Mouse (Mus musculus) heart, embryonic 13.5 days (tissue): ENCODE results near the gene Mfsd4a. TPM values are rescaled to one million over a fixed set of nuclear protein-coding genes. Genes with fewer than 3 reads are reported as not detected.

Source experiments
- ATAC-seq: fragments of 200-750 bp; cut with Nextera tagmentation; 2 replicates; pipeline ENCODE4 v1.8.0; 2017; ENCODE audit warnings: moderate TSS enrichment; ENCODE audit not compliant: insufficient number of reproducible peaks, low FRiP score, low TSS enrichment; ENCODE audit errors: extremely low read depth
- H3K27ac ChIP-seq: fragments of 300-500 bp; sonication (generic); replicated peaks from 2 replicates; pipeline ENCODE4 v1.5.1; 2015; ENCODE audit warnings: moderate library complexity, mild to moderate bottlenecking, inconsistent platforms
- H3K27me3 ChIP-seq: fragments of 300-500 bp; sonication (generic); replicated peaks from 2 replicates; pipeline ENCODE4 v1.6.1; 2015; ENCODE audit warnings: mild to moderate bottlenecking, inconsistent platforms
- H3K36me3 ChIP-seq: fragments of 300-500 bp; sonication (generic); 2 replicates; pipeline ENCODE4 v1.6.1; 2015; ENCODE audit warnings: mild to moderate bottlenecking, inconsistent platforms
- H3K4me1 ChIP-seq: fragments of 300-500 bp; sonication (generic); 2 replicates; pipeline ENCODE4 v1.6.1; 2015; ENCODE audit warnings: inconsistent platforms
- H3K4me2 ChIP-seq: fragments of 300-500 bp; sonication (generic); 2 replicates; pipeline ENCODE4 v1.6.1; 2015; ENCODE audit warnings: inconsistent platforms, mild to moderate bottlenecking, moderate library complexity
- H3K4me3 ChIP-seq: fragments of 300-500 bp; sonication (generic); 2 replicates; pipeline ENCODE4 v1.5.1; 2015; ENCODE audit warnings: moderate library complexity, mild to moderate bottlenecking, inconsistent platforms
- H3K9ac ChIP-seq: fragments of 300-500 bp; sonication (generic); 2 replicates; pipeline ENCODE4 v1.6.1; 2015; ENCODE audit warnings: inconsistent platforms, mild to moderate bottlenecking, moderate library complexity
- H3K9me3 ChIP-seq: fragments of 300-500 bp; sonication (generic); 2 replicates; pipeline ENCODE4 v1.6.1; 2016; ENCODE audit warnings: inconsistent platforms
- WGBS: fragments of 180-500 bp; shearing (Covaris S2); methylation state at CpG from one replicate; pipeline ENCODE4 v1.1.7; 2015; ENCODE audit warnings: mixed read lengths; 5-methylcytosine and 5-hydroxymethylcytosine counted together
- polyA plus RNA-seq: library from polyadenylated mRNA; unstranded; fragments of >200 nt; fragmentation: Nextera tagmentation; extraction: Ambion mirVana; gene quantifications from 2 replicates; pipeline ENCODE4 v1.2.1, GENCODE M21; 2015

The Mfsd4a gene
- polyA plus RNA-seq, 1 experiment from 2014 or later = 9.8 TPM

DNA sequence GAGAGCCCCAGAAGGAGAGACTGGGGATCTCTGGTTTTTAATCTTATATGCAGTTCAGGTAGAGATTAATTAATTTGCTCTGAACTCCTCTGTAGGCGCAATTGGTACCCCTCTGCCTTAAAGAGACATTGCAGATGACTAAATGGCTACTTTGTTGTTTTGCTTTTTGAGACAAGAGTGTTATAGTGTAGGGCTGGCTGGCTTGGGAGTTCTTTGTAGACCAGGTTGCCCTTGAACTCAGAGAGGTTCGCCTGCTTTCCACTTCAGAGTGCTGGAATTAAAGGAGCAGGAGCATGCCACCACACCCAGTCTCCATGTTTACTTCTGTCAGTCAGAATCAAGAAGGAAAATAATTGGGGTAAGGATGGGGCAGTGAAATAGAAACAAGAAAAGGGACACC lies 64.8 kb downstream of the Mfsd4a start:
- peaks cover 11% of the 10 kb centered on the region; the same call in 1 of the 2 replicates for H3K4me1 ChIP-seq
- H3K27ac ChIP-seq = peak overlapping the region; percentile 30; the same call in 1 of the 2 replicates
- no peak for ATAC-seq
- no peaks in the 10 kb centered on the region for H3K27me3 ChIP-seq
- H3K4me3 ChIP-seq = no peak overlapping the region
- no peaks in the 10 kb centered on the region for H3K36me3 ChIP-seq
- H3K9me3 ChIP-seq = no peaks in the 10 kb centered on the region
- no peak overlapping the region for H3K9ac ChIP-seq
- H3K4me2 ChIP-seq = no peak overlapping the region
- 56% methylated on average over 2 of the region's 2 CpGs for WGBS

DNA sequence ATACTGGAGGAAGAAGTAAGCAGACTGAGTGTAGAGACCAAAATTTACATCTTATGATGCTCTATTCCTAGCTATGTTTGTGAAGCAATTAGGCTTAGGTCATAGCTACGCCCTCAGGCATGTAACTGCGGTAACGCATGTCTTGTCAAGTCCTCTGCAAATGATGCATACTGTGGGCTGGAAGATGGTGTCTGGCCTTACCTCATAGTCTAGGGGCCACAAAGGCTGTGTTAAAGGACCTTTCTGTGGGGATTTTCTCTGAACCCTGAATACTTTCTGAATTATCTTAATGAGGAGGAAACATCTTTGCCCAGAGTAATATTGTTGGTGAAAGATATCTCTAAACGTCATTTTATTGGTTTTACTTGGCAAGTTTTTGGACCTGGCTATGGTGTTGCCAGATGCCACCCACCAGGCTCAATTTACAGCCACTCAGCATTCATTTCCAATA lies 66.0 kb downstream of the Mfsd4a start:
- Histone ChIP-seq H3K36me3 (no peaks in the 10 kb centered on the region), H3K4me2 (no peak overlapping the region), H3K9me3 (no peaks in the 10 kb centered on the region), H3K4me1 (peaks cover 10% of the 10 kb centered on the region; the same call in 1 of the 2 replicates), H3K4me3 (no peak overlapping the region), H3K9ac (no peak overlapping the region), H3K27me3 (no peaks in the 10 kb centered on the region), H3K27ac (no peak overlapping the region)
- ATAC-seq = no peak
- WGBS = 78% methylated on average over 4 of the region's 4 CpGs

DNA sequence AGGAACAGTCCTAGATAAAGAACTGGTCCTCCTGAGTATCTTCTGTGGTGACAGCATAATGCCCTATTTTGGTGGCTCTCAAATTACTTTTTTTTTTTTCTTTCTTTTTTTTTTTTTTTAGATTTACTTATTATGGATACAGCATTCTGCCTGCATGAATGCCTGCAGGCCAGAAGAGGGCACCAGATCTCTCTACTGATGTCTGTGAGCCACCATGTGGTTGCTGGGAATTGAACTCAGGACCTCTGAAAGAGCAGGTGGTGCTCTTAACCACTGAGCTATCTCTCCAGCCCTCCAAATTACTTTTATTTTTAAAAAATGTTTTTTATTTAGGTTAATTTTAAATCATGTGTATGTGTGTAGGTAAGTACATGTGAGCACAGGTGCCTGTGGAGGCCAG lies 67.4 kb downstream of the Mfsd4a start:
- no peak for ATAC-seq
- Histone ChIP-seq H3K4me1 (0 out of 2 replicates have a peak, but pooled peaks cover 5% of the 10 kb centered on the region), H3K36me3 (no peaks in the 10 kb centered on the region), H3K27me3 (no peaks in the 10 kb centered on the region), H3K4me2 (no peak overlapping the region), H3K27ac (no peak overlapping the region), H3K9me3 (no peaks in the 10 kb centered on the region), H3K4me3 (no peak overlapping the region), H3K9ac (no peak overlapping the region)

DNA sequence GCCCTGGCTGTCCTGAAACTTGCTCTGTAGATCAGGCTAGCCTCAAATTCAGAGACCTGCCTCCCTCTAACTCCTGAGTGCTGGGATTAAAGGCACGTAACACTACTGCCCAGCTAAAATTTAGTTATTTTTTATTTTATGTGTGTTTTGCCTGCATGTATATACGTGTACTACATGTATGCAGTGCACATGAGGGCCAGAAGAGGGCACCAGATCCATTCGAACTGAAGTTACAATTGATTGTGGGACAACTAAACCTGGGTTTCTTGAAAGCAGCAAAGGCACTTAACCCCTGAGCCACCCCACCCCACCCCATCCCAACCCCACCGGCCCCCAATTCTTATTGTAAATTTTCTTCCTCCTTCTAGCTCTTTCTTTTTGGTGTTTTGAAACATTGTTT lies 72.8 kb downstream of the Mfsd4a start:
- H3K4me3 ChIP-seq = no peak overlapping the region
- H3K4me2 ChIP-seq = no peak overlapping the region
- H3K27me3 ChIP-seq = no peaks in the 10 kb centered on the region
- 26% methylated on average over 4 of the region's 4 CpGs for WGBS
- no peak overlapping the region for H3K9ac ChIP-seq
- H3K4me1 ChIP-seq = no peaks in the 10 kb centered on the region
- no peak overlapping the region for H3K27ac ChIP-seq
- H3K36me3 ChIP-seq = no peaks in the 10 kb centered on the region
- no peaks in the 10 kb centered on the region for H3K9me3 ChIP-seq
- ATAC-seq = no peak

DNA sequence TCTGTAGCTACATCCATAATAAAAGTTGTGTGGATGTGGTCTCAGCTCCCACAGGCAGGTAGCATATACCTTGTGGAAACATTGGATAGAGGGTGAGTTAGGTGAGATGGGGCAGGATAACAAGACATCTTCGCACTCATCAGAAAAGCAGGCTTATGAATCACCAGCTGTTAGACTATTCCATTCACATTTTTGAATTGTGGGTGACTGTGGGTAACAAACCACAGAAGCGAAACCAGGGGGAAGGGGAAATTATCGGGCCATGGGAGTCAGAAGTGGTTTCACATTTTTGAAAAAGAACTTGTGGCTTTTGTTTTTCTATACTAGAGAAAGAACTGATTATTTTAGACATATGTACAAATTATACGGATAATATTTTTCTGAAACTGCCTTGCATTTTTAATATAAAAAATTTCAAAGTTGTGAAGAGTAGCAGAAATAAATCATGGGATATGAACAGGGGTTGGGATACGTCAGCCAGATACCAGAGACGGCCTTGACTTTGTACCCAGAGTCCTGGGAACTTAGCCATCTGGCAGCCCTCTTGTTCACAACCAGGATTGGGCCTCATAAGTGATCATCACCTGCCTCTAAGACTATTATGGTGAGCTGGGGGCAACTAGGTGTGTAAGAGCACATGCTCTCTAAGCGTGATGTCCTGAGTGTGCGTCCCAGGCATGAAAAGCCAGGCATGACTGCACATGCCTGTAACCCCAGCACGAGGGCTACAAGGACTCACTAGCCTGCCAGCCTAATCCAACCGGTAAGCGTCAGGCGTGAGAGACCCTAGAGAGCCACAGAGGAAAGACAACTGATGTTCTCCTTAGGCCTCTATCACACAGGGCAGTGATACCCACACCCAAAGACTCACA lies 74.5 kb downstream of the Mfsd4a start:
- WGBS = 75% methylated on average over 12 of the region's 12 CpGs
- Histone ChIP-seq H3K27me3 (no peaks in the 10 kb centered on the region), H3K4me1 (no peaks in the 10 kb centered on the region), H3K9me3 (no peaks in the 10 kb centered on the region), H3K4me3 (no peak overlapping the region), H3K27ac (no peak overlapping the region), H3K9ac (no peak overlapping the region), H3K4me2 (no peak overlapping the region), H3K36me3 (no peaks in the 10 kb centered on the region)
- ATAC-seq = no peak

DNA sequence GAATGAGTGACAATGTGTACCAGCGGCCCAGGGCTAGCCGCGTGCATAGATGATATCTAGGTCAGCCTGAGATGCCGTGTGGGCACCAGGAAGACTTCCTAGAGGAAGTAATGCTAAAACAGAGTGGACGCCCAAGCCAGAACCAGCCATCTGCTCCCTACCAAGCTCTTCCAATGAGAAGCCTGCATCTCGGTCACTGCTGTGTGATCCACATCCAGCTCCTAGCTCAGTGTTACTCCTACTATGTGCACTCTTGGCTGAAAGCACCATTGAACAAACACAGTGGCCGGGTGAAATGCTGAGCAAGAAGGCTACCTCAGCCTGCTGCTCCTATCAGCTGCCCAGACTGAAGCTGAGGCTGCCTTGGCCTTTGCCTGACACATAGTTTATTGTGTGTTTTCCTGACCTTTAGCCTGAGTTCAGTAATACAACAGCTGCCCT lies 75.3 kb downstream of the Mfsd4a start:
- 74% methylated on average over 7 of the region's 7 CpGs for WGBS
- Histone ChIP-seq H3K9me3 (no peaks in the 10 kb centered on the region), H3K4me2 (no peak overlapping the region), H3K27ac (no peak overlapping the region), H3K9ac (no peak overlapping the region), H3K36me3 (no peaks in the 10 kb centered on the region), H3K4me1 (no peaks in the 10 kb centered on the region), H3K4me3 (no peak overlapping the region), H3K27me3 (no peaks in the 10 kb centered on the region)
- no peak for ATAC-seq

DNA sequence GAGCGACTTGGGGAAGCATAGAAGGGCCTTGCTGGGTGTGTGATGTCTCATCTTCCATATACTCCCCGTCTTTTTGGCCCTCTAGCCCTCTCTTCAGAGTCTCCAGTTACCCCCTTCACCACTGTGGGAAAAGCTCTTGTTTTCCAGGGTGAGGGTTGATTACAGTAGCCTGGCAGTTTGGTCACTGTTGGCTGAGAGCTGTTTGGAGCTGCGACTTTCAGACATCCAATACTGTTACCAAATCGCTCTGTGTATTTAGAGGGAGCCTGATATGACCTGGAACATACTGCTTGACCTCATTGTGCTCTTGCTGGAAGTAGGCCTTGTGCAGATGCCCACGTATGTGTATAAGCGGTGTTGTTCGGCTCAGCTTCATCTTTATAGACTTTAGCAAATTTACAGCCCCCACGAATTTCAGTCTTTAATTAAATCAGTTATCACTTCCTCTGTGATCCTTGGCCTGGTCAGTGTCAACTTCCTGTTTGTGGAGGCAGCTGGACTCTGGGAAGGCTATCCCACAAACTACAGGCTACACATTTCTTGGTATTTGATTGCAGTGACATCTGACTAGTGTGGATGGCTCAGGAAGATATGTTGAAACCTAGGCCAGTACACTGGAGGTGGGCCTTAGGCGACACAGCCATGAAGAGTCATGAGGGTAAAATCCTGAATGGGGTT lies 77.6 kb downstream of the Mfsd4a start:
- no peaks in the 10 kb centered on the region for H3K27me3 ChIP-seq
- H3K4me1 ChIP-seq = no peaks in the 10 kb centered on the region
- no peak overlapping the region for H3K9ac ChIP-seq
- ATAC-seq = no peak
- no peaks in the 10 kb centered on the region for H3K9me3 ChIP-seq
- no peak overlapping the region for H3K4me2 ChIP-seq
- WGBS = 72% methylated on average over 9 of the region's 9 CpGs
- H3K27ac ChIP-seq = no peak overlapping the region
- no peak overlapping the region for H3K4me3 ChIP-seq
- no peaks in the 10 kb centered on the region for H3K36me3 ChIP-seq

DNA sequence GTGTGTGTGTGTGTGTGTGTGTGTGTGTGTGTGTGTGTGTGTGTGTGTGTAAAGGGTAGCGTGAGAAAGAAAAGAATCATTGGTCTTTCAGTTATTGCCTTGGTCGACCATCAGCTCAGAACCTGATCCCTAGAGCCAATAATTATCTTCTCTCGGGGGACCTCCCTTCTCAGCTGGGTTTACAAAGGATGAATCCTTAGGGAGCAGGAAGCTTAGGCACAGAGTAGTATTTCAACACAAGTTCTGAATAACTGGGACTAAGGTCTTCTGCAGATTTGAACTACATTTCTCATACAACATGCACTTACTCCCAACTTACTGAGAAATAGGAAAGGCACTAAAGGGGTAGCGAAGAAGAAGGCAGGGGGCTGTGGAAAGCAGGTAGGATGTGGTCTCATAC lies 78.4 kb downstream of the Mfsd4a start:
- Histone ChIP-seq H3K4me2 (no peak overlapping the region), H3K36me3 (no peaks in the 10 kb centered on the region), H3K9me3 (no peaks in the 10 kb centered on the region), H3K27me3 (no peaks in the 10 kb centered on the region), H3K27ac (no peak overlapping the region), H3K4me3 (no peak overlapping the region), H3K4me1 (no peaks in the 10 kb centered on the region), H3K9ac (no peak overlapping the region)
- ATAC-seq = no peak
- 74% methylated on average over 4 of the region's 4 CpGs for WGBS

DNA sequence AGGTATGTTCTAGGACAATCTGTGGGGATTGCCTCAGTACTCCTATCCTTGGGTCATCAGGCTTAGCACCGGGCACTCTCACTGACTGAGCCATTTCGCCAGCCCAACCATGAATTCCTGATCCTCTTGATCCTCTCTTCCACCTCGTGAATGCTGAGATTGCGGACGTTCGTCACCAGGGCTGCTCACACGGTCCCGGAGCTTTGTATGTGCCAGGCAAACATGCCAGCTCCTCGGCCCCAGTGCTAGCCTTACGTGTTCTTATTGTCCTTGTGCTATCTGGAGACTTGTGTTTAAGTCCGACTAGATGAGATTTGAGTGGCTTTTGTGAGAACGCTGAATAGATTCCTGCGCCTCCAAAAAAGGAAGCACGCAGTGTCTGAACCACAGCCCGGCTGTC lies 80.4 kb downstream of the Mfsd4a start:
- Histone ChIP-seq H3K4me1 (no peaks in the 10 kb centered on the region), H3K9me3 (no peaks in the 10 kb centered on the region), H3K36me3 (no peaks in the 10 kb centered on the region), H3K9ac (no peak overlapping the region), H3K4me2 (no peak overlapping the region), H3K4me3 (no peak overlapping the region), H3K27me3 (no peaks in the 10 kb centered on the region), H3K27ac (no peak overlapping the region)
- no peak for ATAC-seq
- 59% methylated on average over 15 of the region's 15 CpGs for WGBS

DNA sequence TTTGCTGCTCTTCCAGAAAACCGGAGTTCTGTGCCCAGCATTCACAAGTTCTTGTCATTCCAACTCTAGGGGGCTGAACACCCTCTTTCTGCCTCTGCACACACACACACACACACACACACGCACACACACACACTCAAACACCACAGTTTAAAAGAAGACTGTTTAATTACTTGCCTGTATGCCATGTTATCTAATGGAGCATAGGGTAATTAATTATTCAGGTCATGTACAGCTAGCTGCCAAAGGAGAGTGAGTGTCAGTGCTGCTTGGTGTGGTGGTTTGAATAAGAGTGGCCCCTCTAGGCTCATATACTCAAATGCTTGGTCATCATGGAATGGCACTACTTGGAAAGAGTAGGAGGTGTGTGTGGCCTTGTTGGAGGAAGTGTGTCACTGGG lies 84.1 kb downstream of the Mfsd4a start:
- Histone ChIP-seq H3K36me3 (no peaks in the 10 kb centered on the region), H3K9me3 (no peaks in the 10 kb centered on the region), H3K4me1 (no peaks in the 10 kb centered on the region), H3K27ac (no peak overlapping the region), H3K4me2 (no peak overlapping the region), H3K27me3 (no peaks in the 10 kb centered on the region; the same call in 1 of the 2 replicates), H3K9ac (no peak overlapping the region), H3K4me3 (no peak overlapping the region)
- WGBS = 64% methylated on average over 2 of the region's 2 CpGs
- ATAC-seq = no peak

DNA sequence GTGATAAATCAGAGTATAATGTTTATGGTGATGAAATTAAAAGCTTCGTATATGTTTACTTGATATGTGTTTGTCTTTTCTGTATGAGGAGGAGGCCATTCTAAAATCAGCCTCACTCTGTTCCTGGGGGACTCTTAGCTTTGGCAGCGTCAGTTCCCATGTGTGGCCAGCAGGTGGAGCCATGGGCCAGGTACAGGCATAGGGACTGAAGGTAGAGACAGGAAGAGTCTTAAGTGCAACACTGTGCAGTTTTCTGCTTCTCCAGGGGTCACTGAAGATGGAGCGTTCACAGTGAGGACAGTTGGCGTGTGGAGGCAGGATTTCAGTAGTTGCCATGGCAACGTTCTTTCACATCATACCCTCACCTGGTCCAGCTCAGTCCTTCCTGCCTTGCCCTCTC lies 85.0 kb downstream of the Mfsd4a start:
- Histone ChIP-seq H3K9ac (no peak overlapping the region), H3K27me3 (peaks cover 4% of the 10 kb centered on the region), H3K4me2 (no peak overlapping the region), H3K4me3 (no peak overlapping the region), H3K27ac (no peak overlapping the region), H3K4me1 (no peaks in the 10 kb centered on the region), H3K9me3 (no peaks in the 10 kb centered on the region), H3K36me3 (no peaks in the 10 kb centered on the region)
- no peak for ATAC-seq
- WGBS = 8% methylated on average over 5 of the region's 5 CpGs
